Mouse (Mus musculus): ENCODE data around the gene Fndc10.
A peak's percentile ranks its signal among the peaks of the same experiment; 100 is the strongest.
"Not testable (repeated sequence)": the region's sequence is repeated elsewhere in the genome, so short reads cannot be mapped to it uniquely, and the experiment has no call there.

Gene Fndc10

GRCm38 (mm10) chr4:155694111-155694481 lies at the start of gene Fndc10:
TSS of gene Fndc10 (plus strand) at chr4:155694342.
- no peaks in the 10 kb centered on the region for H3K27me3 ChIP-seq (ENCODE audit: control insufficient read depth, insufficient read depth, low read length, poor library complexity, severe bottlenecking)
- DNase-seq (ENCODE audit: low read depth, low spot score): no peak
- no peaks in the 10 kb centered on the region for H3K36me3 ChIP-seq (ENCODE audit: control insufficient read depth, insufficient read depth, low read length, poor library complexity, severe bottlenecking)

DNA sequence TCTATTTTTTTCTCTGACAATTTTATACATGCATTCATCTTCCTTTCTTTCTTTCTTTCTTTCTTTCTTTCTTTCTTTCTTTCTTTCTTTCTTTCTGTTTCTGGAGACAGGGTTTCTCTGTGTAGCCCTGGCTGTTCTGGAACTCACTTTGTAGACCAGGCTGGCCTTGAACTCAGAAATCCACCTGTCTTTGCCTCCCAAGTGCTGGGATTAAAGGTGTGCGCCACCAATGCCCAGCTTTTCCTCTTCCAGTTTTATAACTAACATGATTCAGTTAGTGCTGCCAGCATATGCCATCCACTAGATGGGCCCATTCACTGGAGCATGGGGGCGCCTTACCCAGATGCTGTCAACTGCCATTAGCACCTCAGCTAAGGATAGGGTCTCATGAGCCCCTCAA lies 48.8 kb upstream of the Fndc10 start, which contains the start of gene Gm10563:
Gm10563 (minus strand) TSS at position 101 of the 400 bp plus-strand sequence.
- not testable (repeated sequence) for DNase-seq (ENCODE audit: low read depth, low spot score); H3K27me3 ChIP-seq (ENCODE audit: control insufficient read depth, insufficient read depth, low read length, poor library complexity, severe bottlenecking)
- H3K36me3 ChIP-seq (ENCODE audit: control insufficient read depth, insufficient read depth, low read length, poor library complexity, severe bottlenecking): peaks cover 26% of the 10 kb centered on the region

DNA sequence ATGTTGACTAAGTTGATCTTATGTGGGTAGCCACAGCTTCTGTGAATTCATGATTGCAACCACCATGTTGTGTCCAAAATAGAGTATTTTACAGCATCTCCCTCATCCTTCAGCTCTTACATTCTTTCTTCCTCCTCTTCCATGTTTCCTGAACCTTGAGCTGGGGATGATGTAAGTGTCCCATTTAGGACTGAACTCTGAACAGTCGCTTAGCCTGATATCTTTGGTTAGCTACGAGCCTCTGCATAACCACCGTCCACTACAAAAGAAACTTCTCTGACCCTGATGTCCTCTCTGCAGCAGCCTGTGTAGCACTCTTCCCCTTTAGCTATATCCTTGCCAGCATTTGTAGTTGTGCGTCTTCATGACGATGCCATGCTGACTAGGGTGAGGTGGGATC lies 48.4 kb upstream of the Fndc10 start:
- Histone ChIP-seq H3K27me3 (ENCODE audit: control insufficient read depth, insufficient read depth, low read length, poor library complexity, severe bottlenecking) (no peaks in the 10 kb centered on the region), H3K36me3 (ENCODE audit: control insufficient read depth, insufficient read depth, low read length, poor library complexity, severe bottlenecking) (peaks cover 23% of the 10 kb centered on the region)
- no peak for DNase-seq (ENCODE audit: low read depth, low spot score)

DNA sequence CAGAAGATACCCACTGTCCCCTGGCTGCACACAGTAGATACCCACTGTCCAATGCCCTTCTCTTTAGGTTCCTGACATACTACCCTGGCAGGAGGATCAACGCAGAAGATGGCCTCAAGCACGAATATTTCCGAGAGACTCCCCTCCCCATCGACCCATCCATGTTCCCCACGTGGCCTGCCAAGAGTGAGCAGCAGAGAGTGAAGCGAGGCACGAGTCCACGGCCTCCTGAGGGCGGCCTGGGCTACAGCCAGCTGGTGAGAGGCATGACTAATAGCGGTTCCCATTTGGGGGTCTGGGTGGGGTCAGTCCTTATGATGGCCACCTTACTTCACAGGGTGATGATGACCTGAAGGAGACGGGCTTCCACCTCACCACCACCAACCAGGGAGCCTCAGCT lies 44.8 kb upstream of the Fndc10 start:
- H3K27me3 ChIP-seq (ENCODE audit: control insufficient read depth, insufficient read depth, low read length, poor library complexity, severe bottlenecking): no peaks in the 10 kb centered on the region
- peaks cover 6% of the 10 kb centered on the region for H3K36me3 ChIP-seq (ENCODE audit: control insufficient read depth, insufficient read depth, low read length, poor library complexity, severe bottlenecking)
- DNase-seq (ENCODE audit: low read depth, low spot score): no peak

GRCm38 (mm10) chr4:155651553-155652269 lies 42.4 kb upstream of the Fndc10 start:
- DNase-seq (ENCODE audit: low read depth, low spot score): no peak
- H3K36me3 ChIP-seq (ENCODE audit: control insufficient read depth, insufficient read depth, low read length, poor library complexity, severe bottlenecking): peaks cover 4% of the 10 kb centered on the region
- H3K27me3 ChIP-seq (ENCODE audit: control insufficient read depth, insufficient read depth, low read length, poor library complexity, severe bottlenecking): no peaks in the 10 kb centered on the region

DNA sequence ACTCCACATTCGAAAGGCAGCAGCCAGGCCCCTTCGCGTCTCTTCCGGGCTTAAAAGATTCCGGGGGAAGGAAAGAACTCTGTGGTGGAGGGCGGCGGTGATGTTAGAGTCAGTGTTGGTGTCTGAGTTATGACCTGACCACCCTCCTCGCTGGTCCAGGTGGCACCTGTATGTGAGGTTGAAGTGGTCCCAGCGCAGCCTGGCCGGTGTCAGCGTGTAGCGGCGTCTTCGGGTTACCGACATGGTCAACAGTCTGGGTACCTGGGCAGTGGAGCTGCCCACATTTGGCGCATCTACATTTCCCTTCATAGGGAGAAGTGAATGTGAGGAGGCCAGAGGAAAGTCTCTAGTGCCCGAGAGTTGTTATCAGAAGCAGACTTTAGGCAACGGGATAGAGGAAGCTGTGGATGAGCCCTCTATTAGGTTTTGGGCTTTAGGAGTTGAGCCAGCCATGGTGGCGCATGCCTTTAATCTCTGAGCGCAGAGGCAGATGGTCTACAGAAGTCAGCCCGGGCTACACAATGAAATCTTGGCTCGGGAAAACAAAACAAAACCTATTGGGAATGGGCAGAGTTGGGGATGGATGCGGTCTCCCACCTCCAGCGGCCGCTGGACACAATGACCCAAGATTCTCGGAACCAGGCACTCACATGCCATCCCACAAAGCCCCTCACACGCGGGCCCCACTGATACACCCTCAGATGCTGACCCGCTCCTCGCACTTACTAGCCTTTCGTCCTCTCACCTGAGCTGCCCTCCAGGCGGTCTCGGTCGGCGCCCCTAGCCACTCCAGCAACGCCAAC lies 41.7 kb upstream of the Fndc10 start:
- Histone ChIP-seq H3K27me3 (ENCODE audit: control insufficient read depth, insufficient read depth, low read length, poor library complexity, severe bottlenecking) (no peaks in the 10 kb centered on the region), H3K36me3 (ENCODE audit: control insufficient read depth, insufficient read depth, low read length, poor library complexity, severe bottlenecking) (peaks cover 3% of the 10 kb centered on the region)
- DNase-seq (ENCODE audit: low read depth, low spot score): no peak

- Histone ChIP-seq H3K36me3 (ENCODE audit: control insufficient read depth, insufficient read depth, low read length, poor library complexity, severe bottlenecking) (peaks cover 2% of the 10 kb centered on the region), H3K27me3 (ENCODE audit: control insufficient read depth, insufficient read depth, low read length, poor library complexity, severe bottlenecking) (no peaks in the 10 kb centered on the region)
- DNase-seq (ENCODE audit: low read depth, low spot score): peak; percentile 27
Observed at GRCm38 (mm10) chr4:155653086-155653450, 41.1 kb upstream of the Fndc10 start, which contains the start of gene Mmp23. TSS of gene Mmp23 (minus strand) at chr4:155653384.

- H3K27me3 ChIP-seq (ENCODE audit: control insufficient read depth, insufficient read depth, low read length, poor library complexity, severe bottlenecking): no peaks in the 10 kb centered on the region
- DNase-seq (ENCODE audit: low read depth, low spot score): peak; percentile 15
- H3K36me3 ChIP-seq (ENCODE audit: control insufficient read depth, insufficient read depth, low read length, poor library complexity, severe bottlenecking): peaks cover 2% of the 10 kb centered on the region
Observed at GRCm38 (mm10) chr4:155653451-155654182, 40.5 kb upstream of the Fndc10 start.

GRCm38 (mm10) chr4:155654183-155654455 lies 40.0 kb upstream of the Fndc10 start:
- no peak for DNase-seq (ENCODE audit: low read depth, low spot score)
- peaks cover 2% of the 10 kb centered on the region; the same call in 1 of the 2 replicates for H3K36me3 ChIP-seq (ENCODE audit: control insufficient read depth, insufficient read depth, low read length, poor library complexity, severe bottlenecking)
- H3K27me3 ChIP-seq (ENCODE audit: control insufficient read depth, insufficient read depth, low read length, poor library complexity, severe bottlenecking): no peaks in the 10 kb centered on the region

GRCm38 (mm10) chr4:155654456-155655298 lies 39.5 kb upstream of the Fndc10 start:
- peak; percentile 57 for DNase-seq (ENCODE audit: low read depth, low spot score)
- Histone ChIP-seq H3K27me3 (ENCODE audit: control insufficient read depth, insufficient read depth, low read length, poor library complexity, severe bottlenecking) (no peaks in the 10 kb centered on the region), H3K36me3 (ENCODE audit: control insufficient read depth, insufficient read depth, low read length, poor library complexity, severe bottlenecking) (peaks cover 2% of the 10 kb centered on the region; the same call in 1 of the 2 replicates)

GRCm38 (mm10) chr4:155656214-155656751 lies 37.9 kb upstream of the Fndc10 start:
- Histone ChIP-seq H3K36me3 (ENCODE audit: control insufficient read depth, insufficient read depth, low read length, poor library complexity, severe bottlenecking) (no peaks in the 10 kb centered on the region), H3K27me3 (ENCODE audit: control insufficient read depth, insufficient read depth, low read length, poor library complexity, severe bottlenecking) (no peaks in the 10 kb centered on the region)
- DNase-seq (ENCODE audit: low read depth, low spot score): no peak

GRCm38 (mm10) chr4:155658961-155659360 lies 35.2 kb upstream of the Fndc10 start:
- no peaks in the 10 kb centered on the region for H3K27me3 ChIP-seq (ENCODE audit: control insufficient read depth, insufficient read depth, low read length, poor library complexity, severe bottlenecking)
- no peak for DNase-seq (ENCODE audit: low read depth, low spot score)
- H3K36me3 ChIP-seq (ENCODE audit: control insufficient read depth, insufficient read depth, low read length, poor library complexity, severe bottlenecking): no peaks in the 10 kb centered on the region

DNA sequence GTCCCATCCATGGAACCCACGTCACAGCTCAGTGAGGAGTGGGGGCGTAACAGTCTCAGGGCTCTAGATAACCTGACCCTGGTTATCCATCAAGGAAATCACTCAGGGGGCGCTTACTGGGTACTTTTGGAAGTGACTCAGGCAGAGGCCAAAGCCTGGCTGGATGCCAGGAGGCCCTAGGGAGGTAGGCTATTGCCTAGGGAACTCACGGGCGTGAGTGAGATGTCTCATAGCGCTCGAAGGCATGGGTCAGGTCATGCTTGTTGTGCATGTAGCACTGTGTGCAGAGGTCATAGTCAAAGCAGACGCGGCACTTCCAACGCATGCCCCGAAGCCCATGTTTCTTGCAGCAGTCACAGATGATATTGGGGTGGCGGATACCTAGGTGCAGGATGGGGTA lies 33.5 kb upstream of the Fndc10 start:
- H3K36me3 ChIP-seq (ENCODE audit: control insufficient read depth, insufficient read depth, low read length, poor library complexity, severe bottlenecking): no peaks in the 10 kb centered on the region
- H3K27me3 ChIP-seq (ENCODE audit: control insufficient read depth, insufficient read depth, low read length, poor library complexity, severe bottlenecking): no peaks in the 10 kb centered on the region
- DNase-seq (ENCODE audit: low read depth, low spot score): no peak

GRCm38 (mm10) chr4:155666903-155667302 lies 27.2 kb upstream of the Fndc10 start:
- DNase-seq (ENCODE audit: low read depth, low spot score): no peak
- Histone ChIP-seq H3K27me3 (ENCODE audit: control insufficient read depth, insufficient read depth, low read length, poor library complexity, severe bottlenecking) (peaks cover 3% of the 10 kb centered on the region; the same call in 1 of the 2 replicates), H3K36me3 (ENCODE audit: control insufficient read depth, insufficient read depth, low read length, poor library complexity, severe bottlenecking) (no peaks in the 10 kb centered on the region)

Measured in splenic B cell, adult 2 months (primary cell).